Mouse (Mus musculus): ENCODE data around the gene Osbpl3. TPM values are rescaled to one million over a fixed set of nuclear protein-coding genes. Genes with fewer than 3 reads are reported as not detected.

Osbpl3 gene
- total RNA-seq, 2 experiments from 2014 or later, result 14.3 to 15.2 TPM

GRCm38 (mm10) chr6:50412174-50412573, 43.8 kb downstream of the Osbpl3 start:
- peak; percentile 30 to 61 for DNase-seq (ENCODE audit: low spot score in 2 of 2)

GRCm38 (mm10) chr6:50404698-50405097, 51.3 kb downstream of the Osbpl3 start:
- no peak for DNase-seq (ENCODE audit: low spot score in 2 of 2)

GRCm38 (mm10) chr6:50403524-50403923, 52.5 kb downstream of the Osbpl3 start:
- DNase-seq (ENCODE audit: low spot score in 2 of 2), result no peak

- DNase-seq (ENCODE audit: low spot score in 2 of 2), result no peak
Observed at GRCm38 (mm10) chr6:50402872-50403271, 53.1 kb downstream of the Osbpl3 start.

- no peak for DNase-seq (ENCODE audit: low spot score in 2 of 2)
Observed at GRCm38 (mm10) chr6:50400234-50400633, 55.8 kb downstream of the Osbpl3 start.

GRCm38 (mm10) chr6:50399427-50400195, 56.4 kb downstream of the Osbpl3 start:
- no peak for DNase-seq (ENCODE audit: low spot score in 2 of 2)

- no peak for DNase-seq (ENCODE audit: low spot score in 2 of 2)
Observed at GRCm38 (mm10) chr6:50398324-50398723, 57.7 kb downstream of the Osbpl3 start.

- DNase-seq (ENCODE audit: low spot score in 2 of 2), result no peak
Observed at GRCm38 (mm10) chr6:50397116-50397515, 58.9 kb downstream of the Osbpl3 start.

GRCm38 (mm10) chr6:50395641-50396312, 60.2 kb downstream of the Osbpl3 start:
- DNase-seq (ENCODE audit: low spot score in 2 of 2), result no peak

GRCm38 (mm10) chr6:50394432-50394831, 61.6 kb downstream of the Osbpl3 start:
- DNase-seq (ENCODE audit: low spot score in 2 of 2), result no peak

- no peak for DNase-seq (ENCODE audit: low spot score in 2 of 2)
Observed at GRCm38 (mm10) chr6:50393960-50394359, 62.0 kb downstream of the Osbpl3 start.

GRCm38 (mm10) chr6:50391951-50392350, 64.0 kb downstream of the Osbpl3 start:
- DNase-seq (ENCODE audit: low spot score in 2 of 2), result no peak

GRCm38 (mm10) chr6:50390313-50390712, 65.7 kb downstream of the Osbpl3 start:
- no peak for DNase-seq (ENCODE audit: low spot score in 2 of 2)

GRCm38 (mm10) chr6:50387629-50388028, 68.4 kb downstream of the Osbpl3 start:
- DNase-seq (ENCODE audit: low spot score in 2 of 2), result no peak

- DNase-seq (ENCODE audit: low spot score in 2 of 2), result no peak
Observed at GRCm38 (mm10) chr6:50386497-50386896, 69.5 kb downstream of the Osbpl3 start.

- no peak for DNase-seq (ENCODE audit: low spot score in 2 of 2)
Observed at GRCm38 (mm10) chr6:50385451-50386013, 70.5 kb downstream of the Osbpl3 start.

GRCm38 (mm10) chr6:50382711-50383110, 73.3 kb downstream of the Osbpl3 start:
- no peak for DNase-seq (ENCODE audit: low spot score in 2 of 2)

- no peak for DNase-seq (ENCODE audit: low spot score in 2 of 2)
Observed at GRCm38 (mm10) chr6:50382196-50382595, 73.8 kb downstream of the Osbpl3 start.

- no peak for DNase-seq (ENCODE audit: low spot score in 2 of 2)
Observed at GRCm38 (mm10) chr6:50381504-50382091, 74.4 kb downstream of the Osbpl3 start.

GRCm38 (mm10) chr6:50379740-50380139, 76.3 kb downstream of the Osbpl3 start:
- DNase-seq (ENCODE audit: low spot score in 2 of 2), result no peak

- DNase-seq (ENCODE audit: low spot score in 2 of 2), result no peak
Observed at GRCm38 (mm10) chr6:50379136-50379535, 76.9 kb downstream of the Osbpl3 start.

Measured in layer of hippocampus, postnatal 14 days (tissue).